Mouse (Mus musculus): ENCODE results near the gene Chkb. TPM values are rescaled to one million over a fixed set of nuclear protein-coding genes. Genes with fewer than 3 reads are reported as not detected.

Gene Chkb
- polyA plus RNA-seq, 1 experiment from 2014 or later = 73.8 TPM

GRCm38 (mm10) chr15:89471476-89471875 lies 41.8 kb upstream of the Chkb start:
- H3K27me3 ChIP-seq = 0 out of 2 replicates have a peak, but pooled peaks cover 4% of the 10 kb centered on the region
- peaks cover 6% of the 10 kb centered on the region for H3K4me1 ChIP-seq (replicated peaks)
- H3K9me3 ChIP-seq (replicated peaks) = no peaks in the 10 kb centered on the region
- H3K36me3 ChIP-seq = no peaks in the 10 kb centered on the region
- no peak overlapping the region for H3K4me2 ChIP-seq
- WGBS = 80% methylated on average over 4 of the region's 4 CpGs
- H3K27ac ChIP-seq = no peak overlapping the region
- H3K9ac ChIP-seq = no peak overlapping the region
- no peak overlapping the region for H3K4me3 ChIP-seq
- ATAC-seq (replicated peaks; ENCODE audit: insufficient number of reproducible peaks, insufficient read depth, low FRiP score, low read depth) = no peak

GRCm38 (mm10) chr15:89468577-89468976 lies 38.9 kb upstream of the Chkb start:
- Histone ChIP-seq H3K4me1 (replicated peaks) (no peaks in the 10 kb centered on the region), H3K27ac (no peak overlapping the region), H3K4me2 (no peak overlapping the region), H3K27me3 (0 out of 2 replicates have a peak, but pooled peaks cover 4% of the 10 kb centered on the region), H3K36me3 (no peaks in the 10 kb centered on the region), H3K4me3 (no peak overlapping the region), H3K9ac (no peak overlapping the region), H3K9me3 (replicated peaks) (no peaks in the 10 kb centered on the region)
- ATAC-seq (replicated peaks; ENCODE audit: insufficient number of reproducible peaks, insufficient read depth, low FRiP score, low read depth) = no peak
- 25% methylated on average over 2 of the region's 2 CpGs for WGBS

GRCm38 (mm10) chr15:89465052-89465451 lies 35.3 kb upstream of the Chkb start:
- H3K4me2 ChIP-seq = no peak overlapping the region
- H3K36me3 ChIP-seq = no peaks in the 10 kb centered on the region
- H3K9me3 ChIP-seq (replicated peaks) = no peaks in the 10 kb centered on the region
- 18% methylated on average over 1 of the region's 1 CpGs for WGBS
- ATAC-seq (replicated peaks; ENCODE audit: insufficient number of reproducible peaks, insufficient read depth, low FRiP score, low read depth) = no peak
- peaks cover 21% of the 10 kb centered on the region for H3K27me3 ChIP-seq
- no peaks in the 10 kb centered on the region for H3K4me1 ChIP-seq (replicated peaks)
- H3K4me3 ChIP-seq = no peak overlapping the region
- no peak overlapping the region for H3K27ac ChIP-seq
- no peak overlapping the region for H3K9ac ChIP-seq

- H3K4me2 ChIP-seq = no peak overlapping the region
- ATAC-seq (replicated peaks; ENCODE audit: insufficient number of reproducible peaks, insufficient read depth, low FRiP score, low read depth) = no peak
- WGBS = 48% methylated on average over 5 of the region's 5 CpGs
- no peaks in the 10 kb centered on the region for H3K9me3 ChIP-seq (replicated peaks)
- H3K4me1 ChIP-seq (replicated peaks) = no peaks in the 10 kb centered on the region
- H3K36me3 ChIP-seq = no peaks in the 10 kb centered on the region
- no peak overlapping the region for H3K27ac ChIP-seq
- H3K4me3 ChIP-seq = no peak overlapping the region
- H3K9ac ChIP-seq = no peak overlapping the region
- peaks cover 27% of the 10 kb centered on the region for H3K27me3 ChIP-seq
Observed at GRCm38 (mm10) chr15:89463334-89464235, 33.9 kb upstream of the Chkb start.

GRCm38 (mm10) chr15:89462176-89462575 lies 32.5 kb upstream of the Chkb start:
- ATAC-seq (replicated peaks; ENCODE audit: insufficient number of reproducible peaks, insufficient read depth, low FRiP score, low read depth) = no peak
- no peak overlapping the region for H3K27ac ChIP-seq
- WGBS = 72% methylated on average over 7 of the region's 7 CpGs

GRCm38 (mm10) chr15:89461321-89461720 lies 31.6 kb upstream of the Chkb start:
- H3K27me3 ChIP-seq = peaks cover 41% of the 10 kb centered on the region
- no peaks in the 10 kb centered on the region for H3K4me1 ChIP-seq (replicated peaks)
- no peak overlapping the region for H3K27ac ChIP-seq
- no peak for ATAC-seq (replicated peaks; ENCODE audit: insufficient number of reproducible peaks, insufficient read depth, low FRiP score, low read depth)
- H3K9me3 ChIP-seq (replicated peaks) = no peaks in the 10 kb centered on the region
- no peak overlapping the region for H3K4me3 ChIP-seq
- H3K9ac ChIP-seq = no peak overlapping the region
- WGBS = 70% methylated on average over 15 of the region's 15 CpGs
- no peaks in the 10 kb centered on the region for H3K36me3 ChIP-seq
- no peak overlapping the region for H3K4me2 ChIP-seq

More at GRCm38 (mm10) chr15:89462176-89462575, 32.5 kb upstream of the Chkb start:
- no peak overlapping the region for H3K4me2 ChIP-seq
- peaks cover 32% of the 10 kb centered on the region for H3K27me3 ChIP-seq
- no peak overlapping the region for H3K9ac ChIP-seq
- H3K36me3 ChIP-seq = no peaks in the 10 kb centered on the region
- H3K4me1 ChIP-seq (replicated peaks) = no peaks in the 10 kb centered on the region
- H3K9me3 ChIP-seq (replicated peaks) = no peaks in the 10 kb centered on the region
- no peak overlapping the region for H3K4me3 ChIP-seq

GRCm38 (mm10) chr15:89460298-89460697 lies 30.6 kb upstream of the Chkb start:
- Histone ChIP-seq H3K27me3 (peaks cover 51% of the 10 kb centered on the region), H3K9me3 (replicated peaks) (no peaks in the 10 kb centered on the region)
- no peak for ATAC-seq (replicated peaks; ENCODE audit: insufficient number of reproducible peaks, insufficient read depth, low FRiP score, low read depth)

GRCm38 (mm10) chr15:89459821-89460220 lies 30.1 kb upstream of the Chkb start:
- no peak for ATAC-seq (replicated peaks; ENCODE audit: insufficient number of reproducible peaks, insufficient read depth, low FRiP score, low read depth)
- WGBS = 72% methylated on average over 7 of the region's 7 CpGs
- H3K27me3 ChIP-seq = peaks cover 56% of the 10 kb centered on the region

More at GRCm38 (mm10) chr15:89460298-89460697, 30.6 kb upstream of the Chkb start:
- Histone ChIP-seq H3K36me3 (no peaks in the 10 kb centered on the region), H3K9ac (no peak overlapping the region), H3K4me1 (replicated peaks) (no peaks in the 10 kb centered on the region), H3K27ac (no peak overlapping the region), H3K4me3 (no peak overlapping the region), H3K4me2 (no peak overlapping the region)
- WGBS = 55% methylated on average over 10 of the region's 10 CpGs

GRCm38 (mm10) chr15:89458942-89459341 lies 29.2 kb upstream of the Chkb start:
- Histone ChIP-seq H3K9ac (no peak overlapping the region), H3K4me2 (no peak overlapping the region), H3K27me3 (peaks cover 64% of the 10 kb centered on the region), H3K4me3 (no peak overlapping the region), H3K4me1 (replicated peaks) (peaks cover 4% of the 10 kb centered on the region), H3K9me3 (replicated peaks) (no peaks in the 10 kb centered on the region), H3K27ac (no peak overlapping the region), H3K36me3 (no peaks in the 10 kb centered on the region)
- WGBS = 83% methylated on average over 15 of the region's 15 CpGs
- ATAC-seq (replicated peaks; ENCODE audit: insufficient number of reproducible peaks, insufficient read depth, low FRiP score, low read depth) = no peak

More at GRCm38 (mm10) chr15:89459821-89460220, 30.1 kb upstream of the Chkb start:
- H3K27ac ChIP-seq = no peak overlapping the region
- no peaks in the 10 kb centered on the region for H3K36me3 ChIP-seq
- H3K4me3 ChIP-seq = no peak overlapping the region
- no peaks in the 10 kb centered on the region for H3K4me1 ChIP-seq (replicated peaks)
- H3K4me2 ChIP-seq = no peak overlapping the region
- H3K9ac ChIP-seq = no peak overlapping the region
- H3K9me3 ChIP-seq (replicated peaks) = no peaks in the 10 kb centered on the region

- H3K4me1 ChIP-seq (replicated peaks) = peaks cover 10% of the 10 kb centered on the region
- peaks cover 79% of the 10 kb centered on the region for H3K27me3 ChIP-seq
Observed at GRCm38 (mm10) chr15:89455642-89456041, 25.9 kb upstream of the Chkb start.

GRCm38 (mm10) chr15:89454857-89455256 lies 25.1 kb upstream of the Chkb start:
- no peak overlapping the region for H3K27ac ChIP-seq
- H3K4me1 ChIP-seq (replicated peaks) = peaks cover 10% of the 10 kb centered on the region
- 26% methylated on average over 5 of the region's 6 CpGs for WGBS
- H3K9ac ChIP-seq = no peak overlapping the region
- peaks cover 74% of the 10 kb centered on the region for H3K27me3 ChIP-seq
- no peaks in the 10 kb centered on the region for H3K9me3 ChIP-seq (replicated peaks)
- no peak overlapping the region for H3K4me3 ChIP-seq
- no peaks in the 10 kb centered on the region for H3K36me3 ChIP-seq
- H3K4me2 ChIP-seq = no peak overlapping the region
- ATAC-seq (replicated peaks; ENCODE audit: insufficient number of reproducible peaks, insufficient read depth, low FRiP score, low read depth) = 0 out of 2 replicates have a peak, but pooled peaks have one; percentile 29

More at GRCm38 (mm10) chr15:89455642-89456041, 25.9 kb upstream of the Chkb start:
- Histone ChIP-seq H3K36me3 (no peaks in the 10 kb centered on the region), H3K9ac (no peak overlapping the region), H3K4me2 (no peak overlapping the region), H3K4me3 (no peak overlapping the region), H3K9me3 (replicated peaks) (no peaks in the 10 kb centered on the region), H3K27ac (no peak overlapping the region)
- 60% methylated on average over 6 of the region's 6 CpGs for WGBS
- ATAC-seq (replicated peaks; ENCODE audit: insufficient number of reproducible peaks, insufficient read depth, low FRiP score, low read depth) = no peak

Measured in heart, embryonic 15.5 days (tissue).